Mouse (Mus musculus) stomach, postnatal 0 days (tissue): ENCODE results near the gene Hint1. TPM values are rescaled to one million over a fixed set of nuclear protein-coding genes. Genes with fewer than 3 reads are reported as not detected.

Experiments used
- ATAC-seq: fragments of 200-750 bp; cut with Nextera tagmentation; 2 replicates; pipeline ENCODE4 v1.8.0; 2017; ENCODE audit not compliant: low FRiP score, low TSS enrichment
- DNase-seq: peaks from one replicate; pipeline ENCODE4 v3.0.0-alpha.2; 2016; ENCODE audit warnings: low spot score
- H3K27ac ChIP-seq: fragments of 300-500 bp; sonication (generic); replicated peaks from 2 replicates; pipeline ENCODE4 v1.5.1; 2014; ENCODE audit warnings: mild to moderate bottlenecking, control low read depth
- H3K27me3 ChIP-seq: fragments of 300-500 bp; sonication (generic); 2 replicates; pipeline ENCODE4 v1.6.1; 2014; ENCODE audit warnings: low read length; ENCODE audit not compliant: control insufficient read depth, insufficient read depth
- H3K36me3 ChIP-seq: fragments of 300-500 bp; sonication (generic); 2 replicates; pipeline ENCODE4 v1.6.1; 2014; ENCODE audit warnings: low read length, mixed read lengths; ENCODE audit not compliant: control insufficient read depth, insufficient read depth
- H3K4me1 ChIP-seq: fragments of 300-500 bp; sonication (generic); replicated peaks from 2 replicates; pipeline ENCODE4 v1.6.1; 2014; ENCODE audit warnings: antibody characterized with exemption; ENCODE audit not compliant: control insufficient read depth, insufficient read depth
- H3K4me2 ChIP-seq: fragments of 300-500 bp; sonication (generic); replicated peaks from 2 replicates; pipeline ENCODE4 v1.6.1; 2014; ENCODE audit warnings: low read depth, mild to moderate bottlenecking, control low read depth, moderate library complexity
- H3K4me3 ChIP-seq: fragments of 300-500 bp; sonication (generic); 2 replicates; pipeline ENCODE4 v1.5.1; 2014; ENCODE audit warnings: low read depth, low read length, control low read depth
- H3K9ac ChIP-seq: fragments of 300-500 bp; sonication (generic); 2 replicates; pipeline ENCODE4 v1.6.1; 2014; ENCODE audit warnings: mild to moderate bottlenecking, low read length, control low read depth, mixed read lengths
- H3K9me3 ChIP-seq: fragments of 300-500 bp; sonication (generic); 2 replicates; pipeline ENCODE4 v1.6.1; 2016; ENCODE audit warnings: low read length; ENCODE audit not compliant: control insufficient read depth
- CTCF ChIP-seq: IDR thresholded peaks from 2 replicates; pipeline ENCODE4 v1.5.1; 2016; ENCODE audit warnings: antibody characterized with exemption, low read depth, mild to moderate bottlenecking, moderate library complexity
- EP300 ChIP-seq: optimal IDR thresholded peaks from 2 replicates; pipeline ENCODE3; 2016; ENCODE audit warnings: antibody characterized with exemption
- WGBS: fragments of 180-500 bp; shearing (Covaris S2); extraction: QIAGEN DNeasy Blood & Tissue Kit; methylation state at CpG from one replicate; pipeline ENCODE4 v1.1.7; 2014; 5-methylcytosine and 5-hydroxymethylcytosine counted together
- polyA plus RNA-seq: library from polyadenylated mRNA; unstranded; fragments of >200 nt; fragmentation: Nextera tagmentation; extraction: Ambion mirVana; gene quantifications from 2 replicates; pipeline ENCODE4 v1.2.1, GENCODE M21; 2015

Gene Hint1
- polyA plus RNA-seq, 1 experiment from 2014 or later, result 824 TPM

GRCm38 (mm10) chr11:54865330-54866085 lies 675 bp upstream of the Hint1 start:
- peak overlapping the region; percentile 95 for H3K27ac ChIP-seq
- no peaks in the 10 kb centered on the region for H3K36me3 ChIP-seq
- peak overlapping the region; percentile 84 for H3K4me3 ChIP-seq
- TF ChIP-seq CTCF, result no peak
- TF ChIP-seq EP300, result no peak
- no peak for ATAC-seq
- DNase-seq, result no peak
- no peaks in the 10 kb centered on the region for H3K9me3 ChIP-seq
- no peaks in the 10 kb centered on the region for H3K27me3 ChIP-seq
- 68% methylated on average over 6 of the region's 6 CpGs for WGBS
- H3K4me2 ChIP-seq, result peak overlapping the region; percentile 63
- H3K4me1 ChIP-seq, result 0 out of 2 replicates have a peak, but pooled peaks cover 2% of the 10 kb centered on the region
- H3K9ac ChIP-seq, result peak overlapping the region; percentile 93

- peak overlapping the region; percentile 93 for H3K9ac ChIP-seq
- ATAC-seq (peak; percentile 74), DNase-seq (peak; percentile 72)
- H3K36me3 ChIP-seq, result peaks cover 4% of the 10 kb centered on the region; the same call in 1 of the 2 replicates
- H3K4me3 ChIP-seq, result peak overlapping the region; percentile 84
- TF ChIP-seq CTCF, result no peak
- no peak for TF ChIP-seq EP300
- no peaks in the 10 kb centered on the region for H3K27me3 ChIP-seq
- peak overlapping the region; percentile 95 for H3K27ac ChIP-seq
- peak overlapping the region; percentile 63 for H3K4me2 ChIP-seq
- under 1% methylated on average over 5 of the region's 5 CpGs for WGBS
- 0 out of 2 replicates have a peak, but pooled peaks cover 2% of the 10 kb centered on the region for H3K4me1 ChIP-seq
- H3K9me3 ChIP-seq, result no peaks in the 10 kb centered on the region
These were observed 834 bp downstream of the Hint1 start for GRCm38 (mm10) chr11:54867049-54867385.

GRCm38 (mm10) chr11:54867903-54868434 lies 1.8 kb downstream of the Hint1 start:
- ATAC-seq (no peak), DNase-seq (no peak)
- Histone ChIP-seq H3K36me3 (peaks cover 4% of the 10 kb centered on the region; the same call in 1 of the 2 replicates), H3K9ac (no peak overlapping the region), H3K4me2 (no peak overlapping the region), H3K27me3 (no peaks in the 10 kb centered on the region), H3K9me3 (no peaks in the 10 kb centered on the region), H3K4me1 (0 out of 2 replicates have a peak, but pooled peaks cover 2% of the 10 kb centered on the region), H3K4me3 (no peak overlapping the region), H3K27ac (no peak overlapping the region)
- TF ChIP-seq EP300, result no peak
- no peak for TF ChIP-seq CTCF
- whole genome bisulfite sequencing, result 75% methylated on average over 3 of the region's 3 CpGs

GRCm38 (mm10) chr11:54868445-54868844 lies 2.3 kb downstream of the Hint1 start:
- 39% methylated on average over 2 of the region's 2 CpGs for WGBS
- ATAC-seq (no peak), DNase-seq (no peak)
- Histone ChIP-seq H3K9ac (no peak overlapping the region), H3K4me1 (0 out of 2 replicates have a peak, but pooled peaks cover 2% of the 10 kb centered on the region), H3K4me3 (no peak overlapping the region), H3K27ac (no peak overlapping the region), H3K4me2 (no peak overlapping the region), H3K36me3 (peaks cover 5% of the 10 kb centered on the region; the same call in 1 of the 2 replicates), H3K27me3 (no peaks in the 10 kb centered on the region), H3K9me3 (no peaks in the 10 kb centered on the region)
- TF ChIP-seq CTCF (no peak), EP300 (no peak)

- Histone ChIP-seq H3K4me3 (no peak overlapping the region), H3K27ac (no peak overlapping the region), H3K4me1 (0 out of 2 replicates have a peak, but pooled peaks cover 2% of the 10 kb centered on the region), H3K4me2 (no peak overlapping the region), H3K36me3 (peaks cover 13% of the 10 kb centered on the region), H3K9ac (no peak overlapping the region), H3K27me3 (no peaks in the 10 kb centered on the region), H3K9me3 (no peaks in the 10 kb centered on the region)
- TF ChIP-seq CTCF (no peak), EP300 (no peak)
- DNase-seq (no peak), ATAC-seq (no peak)
- WGBS, result 51% methylated on average over 3 of the region's 3 CpGs
These were observed 3.1 kb downstream of the Hint1 start for GRCm38 (mm10) chr11:54869318-54869717.
